Mouse (Mus musculus) adrenal gland, adult 18-20 months (tissue): ENCODE measurements around the gene Umodl1. TPM values are rescaled to one million over a fixed set of nuclear protein-coding genes. Genes with fewer than 3 reads are reported as not detected.

Source experiments
- DNase-seq, 2 experiments: peaks; one replicate each; pipeline ENCODE4 v3.0.0; 2021 to 2022; ENCODE audit warnings: low spot score in 2 of 2
- long read RNA-seq, 2 experiments: library from polyadenylated mRNA; stranded (forward); transcript quantifications; one replicate each; pipeline ENCODE4 v2.0.0; 2021
- total RNA-seq, 2 experiments: library from RNA; stranded (reverse); gene quantifications; 1 replicate in 1 of 2; 2 replicates in 1 of 2; pipeline ENCODE4 v1.2.3; 2021

The Umodl1 gene
- 1 to 10 TPM in 1 of 2 experiments, not detected in 1; 2.0 TPM for total RNA-seq
- long read RNA-seq, experiment 1 = 0 reads
- long read RNA-seq, experiment 2 = 0 reads

GRCm38 (mm10) chr17:30954340-30954739 lies at the start of gene Umodl1:
Umodl1 (plus strand) TSS chr17:30954640.
- no peak for DNase-seq

- DNase-seq = no peak
These were observed 46.9 kb upstream of the Umodl1 start for GRCm38 (mm10) chr17:30907577-30907976.

- peak; percentile 19 to 29 for DNase-seq
These were observed 43.3 kb upstream of the Umodl1 start for GRCm38 (mm10) chr17:30910866-30911731.

GRCm38 (mm10) chr17:30911732-30912088 lies 42.7 kb upstream of the Umodl1 start:
- no peak for DNase-seq

- DNase-seq = no peak
These were observed 41.9 kb upstream of the Umodl1 start for GRCm38 (mm10) chr17:30912536-30912935.

- no peak for DNase-seq
These were observed 40.2 kb upstream of the Umodl1 start for GRCm38 (mm10) chr17:30914264-30914663.

- DNase-seq = no peak
These were observed 30.9 kb upstream of the Umodl1 start for GRCm38 (mm10) chr17:30923566-30923965.

- DNase-seq = no peak
These were observed 23.6 kb upstream of the Umodl1 start for GRCm38 (mm10) chr17:30930827-30931226.

- no peak for DNase-seq
These were observed 21.6 kb upstream of the Umodl1 start for GRCm38 (mm10) chr17:30932836-30933235.

- no peak for DNase-seq
These were observed 19.1 kb upstream of the Umodl1 start for GRCm38 (mm10) chr17:30935301-30935700.

GRCm38 (mm10) chr17:30938554-30938953 lies 15.9 kb upstream of the Umodl1 start:
- DNase-seq = no peak

GRCm38 (mm10) chr17:30948382-30948781 lies 6.1 kb upstream of the Umodl1 start:
- DNase-seq = no peak

- DNase-seq = peak; percentile 61 to 66
These were observed 3.7 kb upstream of the Umodl1 start for GRCm38 (mm10) chr17:30950780-30951179.

GRCm38 (mm10) chr17:30951600-30951999 lies 2.8 kb upstream of the Umodl1 start:
- DNase-seq = no peak

- no peak for DNase-seq
These were observed 7.6 kb downstream of the Umodl1 start for GRCm38 (mm10) chr17:30961936-30962592.

- no peak for DNase-seq
These were observed 8.4 kb downstream of the Umodl1 start for GRCm38 (mm10) chr17:30962880-30963279.

- DNase-seq = no peak
These were observed 15.5 kb downstream of the Umodl1 start for GRCm38 (mm10) chr17:30969983-30970382.

- no peak for DNase-seq
These were observed 17.4 kb downstream of the Umodl1 start for GRCm38 (mm10) chr17:30971877-30972276.

- DNase-seq = no peak
These were observed 18.9 kb downstream of the Umodl1 start for GRCm38 (mm10) chr17:30973332-30973731.

GRCm38 (mm10) chr17:30977290-30977689 lies 22.9 kb downstream of the Umodl1 start:
- no peak for DNase-seq

- no peak for DNase-seq
These were observed 24.1 kb downstream of the Umodl1 start for GRCm38 (mm10) chr17:30978556-30978955.

GRCm38 (mm10) chr17:30983521-30983920 lies 29.1 kb downstream of the Umodl1 start:
- no peak for DNase-seq
